Mouse (Mus musculus): ENCODE results near the gene Fam89b. TPM values are rescaled to one million over a fixed set of nuclear protein-coding genes. Genes with fewer than 3 reads are reported as not detected.

Fam89b gene
- polyA plus RNA-seq, 1 experiment from 2014 or later, result 85.8 TPM

DNA sequence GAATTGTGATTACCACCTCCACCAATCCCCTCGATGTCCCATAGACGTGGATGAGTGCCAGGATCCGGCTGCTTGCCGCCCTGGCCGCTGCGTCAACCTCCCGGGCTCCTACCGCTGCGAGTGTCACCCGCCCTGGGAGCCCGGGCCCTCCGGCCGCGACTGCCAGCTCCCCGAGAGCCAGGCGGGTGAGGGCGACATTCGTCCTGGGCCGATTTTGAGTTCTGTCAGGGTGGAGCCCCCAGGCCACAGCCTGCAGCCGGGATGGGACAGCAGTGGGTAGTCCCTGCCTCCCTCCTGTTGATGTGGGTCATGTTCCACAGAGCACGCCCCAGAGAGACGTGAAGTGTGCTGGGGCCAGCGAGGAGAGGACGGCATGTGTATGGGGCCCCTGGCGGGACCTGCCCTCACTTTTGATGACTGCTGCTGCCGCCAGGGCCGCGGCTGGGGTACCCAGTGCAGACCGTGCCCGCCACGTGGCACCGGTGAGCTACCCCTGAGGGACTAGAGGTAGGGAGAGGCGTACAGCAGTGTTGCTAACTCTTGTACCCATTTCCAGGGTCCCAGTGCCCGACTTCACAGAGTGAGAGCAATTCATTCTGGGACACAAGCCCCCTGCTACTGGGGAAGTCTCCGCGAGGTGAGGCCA is 27.7 kb upstream of the Fam89b start:
- 0 out of 2 replicates have a peak overlapping the region, but pooled peaks have one; percentile 16 for H3K9ac ChIP-seq (ENCODE audit: low read length)
- ATAC-seq (replicated peaks; ENCODE audit: low FRiP score, low TSS enrichment, low read depth) (no peak; the same call in 1 of the 2 replicates), DNase-seq (ENCODE audit: low spot score) (peak; percentile 59)
- no peaks in the 10 kb centered on the region for H3K9me3 ChIP-seq (ENCODE audit: control insufficient read depth, low read length)
- peaks cover 28% of the 10 kb centered on the region for H3K27me3 ChIP-seq (replicated peaks; ENCODE audit: control insufficient read depth, insufficient read depth, low read length)
- peaks cover 64% of the 10 kb centered on the region for H3K36me3 ChIP-seq (ENCODE audit: control insufficient read depth, insufficient read depth, low read length)
- peak overlapping the region; percentile 28 for H3K4me2 ChIP-seq (ENCODE audit: low read length)
- H3K4me3 ChIP-seq (ENCODE audit: low read depth, low read length), result no peak overlapping the region; the same call in 1 of the 2 replicates
- H3K4me1 ChIP-seq (replicated peaks; ENCODE audit: control insufficient read depth, insufficient read depth, low read length), result peaks cover 7% of the 10 kb centered on the region; the same call in 1 of the 2 replicates
- H3K27ac ChIP-seq (ENCODE audit: low read depth), result no peak overlapping the region
- WGBS, result 28% methylated on average over 36 of the region's 36 CpGs

DNA sequence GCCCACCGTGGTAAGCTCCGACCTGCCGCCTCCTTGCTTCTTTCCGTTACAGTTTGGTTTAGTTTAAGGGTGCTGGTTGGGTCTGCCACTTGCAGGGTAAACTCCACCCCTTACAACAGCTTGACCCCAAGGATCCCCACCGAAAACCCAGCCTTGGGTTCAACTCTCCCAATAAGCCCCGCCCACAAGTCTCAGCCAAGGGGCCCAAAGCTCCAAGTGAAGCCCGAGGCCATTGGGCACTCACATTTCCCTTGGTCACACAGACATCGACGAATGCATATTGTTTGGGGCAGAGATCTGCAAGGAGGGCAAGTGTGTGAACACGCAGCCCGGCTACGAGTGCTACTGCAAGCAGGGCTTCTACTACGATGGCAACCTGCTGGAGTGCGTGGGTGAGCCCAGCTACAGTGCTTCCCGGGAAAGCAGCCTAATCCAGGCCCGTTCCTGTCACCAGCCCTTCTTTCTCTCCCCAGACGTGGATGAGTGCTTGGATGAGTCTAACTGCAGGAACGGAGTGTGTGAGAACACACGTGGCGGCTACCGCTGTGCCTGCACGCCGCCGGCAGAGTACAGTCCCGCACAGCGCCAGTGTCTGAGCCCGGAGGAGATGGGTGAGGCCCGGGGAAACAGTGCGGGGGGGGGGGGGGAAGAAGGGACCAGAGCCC is 27.0 kb upstream of the Fam89b start:
- peaks cover 10% of the 10 kb centered on the region for H3K4me1 ChIP-seq (replicated peaks; ENCODE audit: control insufficient read depth, insufficient read depth, low read length)
- H3K27me3 ChIP-seq (replicated peaks; ENCODE audit: control insufficient read depth, insufficient read depth, low read length), result peaks cover 29% of the 10 kb centered on the region
- 20% methylated on average over 28 of the region's 29 CpGs for WGBS
- H3K9me3 ChIP-seq (ENCODE audit: control insufficient read depth, low read length), result no peaks in the 10 kb centered on the region
- H3K4me3 ChIP-seq (ENCODE audit: low read depth, low read length), result no peak overlapping the region; the same call in 1 of the 2 replicates
- H3K9ac ChIP-seq (ENCODE audit: low read length), result 0 out of 2 replicates have a peak overlapping the region, but pooled peaks have one; percentile 13
- peak overlapping the region; percentile 28 for H3K4me2 ChIP-seq (ENCODE audit: low read length)
- DNase-seq (ENCODE audit: low spot score) (peak; percentile 69), ATAC-seq (replicated peaks; ENCODE audit: low FRiP score, low TSS enrichment, low read depth) (peak; percentile 59; the same call in 1 of the 2 replicates)
- no peak overlapping the region for H3K27ac ChIP-seq (ENCODE audit: low read depth)
- H3K36me3 ChIP-seq (ENCODE audit: control insufficient read depth, insufficient read depth, low read length), result peaks cover 57% of the 10 kb centered on the region

DNA sequence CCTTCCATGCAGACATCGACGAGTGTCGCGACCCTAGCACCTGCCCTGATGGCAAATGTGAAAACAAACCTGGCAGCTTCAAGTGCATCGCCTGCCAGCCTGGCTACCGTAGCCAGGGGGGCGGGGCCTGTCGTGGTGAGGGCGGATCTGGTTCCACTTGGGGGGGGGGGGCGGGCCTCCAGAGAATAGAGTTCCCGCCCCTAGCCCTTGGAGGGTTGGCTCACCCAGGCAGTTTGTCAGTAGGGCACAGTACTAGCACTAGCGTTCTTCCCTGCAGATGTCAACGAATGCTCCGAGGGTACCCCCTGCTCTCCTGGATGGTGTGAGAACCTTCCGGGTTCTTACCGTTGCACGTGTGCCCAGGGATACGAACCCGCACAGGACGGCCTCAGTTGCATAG is 22.3 kb upstream of the Fam89b start:
- Histone ChIP-seq H3K4me2 (ENCODE audit: low read length) (no peak overlapping the region), H3K36me3 (ENCODE audit: control insufficient read depth, insufficient read depth, low read length) (peaks cover 15% of the 10 kb centered on the region), H3K9me3 (ENCODE audit: control insufficient read depth, low read length) (no peaks in the 10 kb centered on the region), H3K4me1 (replicated peaks; ENCODE audit: control insufficient read depth, insufficient read depth, low read length) (peaks cover 3% of the 10 kb centered on the region; the same call in 1 of the 2 replicates), H3K9ac (ENCODE audit: low read length) (no peak overlapping the region), H3K27ac (ENCODE audit: low read depth) (no peak overlapping the region), H3K27me3 (replicated peaks; ENCODE audit: control insufficient read depth, insufficient read depth, low read length) (peaks cover 36% of the 10 kb centered on the region), H3K4me3 (ENCODE audit: low read depth, low read length) (no peak overlapping the region)
- WGBS, result 16% methylated on average over 20 of the region's 20 CpGs
- DNase-seq (ENCODE audit: low spot score) (no peak), ATAC-seq (replicated peaks; ENCODE audit: low FRiP score, low TSS enrichment, low read depth) (no peak)

DNA sequence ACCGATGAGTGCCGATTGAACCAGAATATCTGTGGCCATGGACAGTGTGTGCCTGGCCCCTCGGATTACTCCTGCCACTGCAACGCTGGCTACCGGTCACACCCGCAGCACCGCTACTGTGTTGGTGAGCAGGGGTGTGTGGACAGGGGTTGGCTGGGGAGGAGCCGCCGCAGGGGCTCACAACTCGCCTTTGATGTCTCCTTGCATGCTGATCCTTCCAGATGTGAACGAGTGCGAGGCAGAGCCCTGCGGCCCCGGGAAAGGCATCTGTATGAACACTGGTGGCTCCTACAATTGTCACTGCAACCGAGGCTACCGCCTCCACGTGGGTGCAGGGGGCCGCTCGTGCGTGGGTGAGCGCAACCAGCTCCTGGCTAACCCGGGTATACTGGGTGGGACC is 21.5 kb upstream of the Fam89b start:
- H3K4me2 ChIP-seq (ENCODE audit: low read length), result no peak overlapping the region
- H3K9ac ChIP-seq (ENCODE audit: low read length), result no peak overlapping the region
- peaks cover 15% of the 10 kb centered on the region for H3K36me3 ChIP-seq (ENCODE audit: control insufficient read depth, insufficient read depth, low read length)
- DNase-seq (ENCODE audit: low spot score) (no peak), ATAC-seq (replicated peaks; ENCODE audit: low FRiP score, low TSS enrichment, low read depth) (no peak)
- no peak overlapping the region for H3K27ac ChIP-seq (ENCODE audit: low read depth)
- H3K9me3 ChIP-seq (ENCODE audit: control insufficient read depth, low read length), result no peaks in the 10 kb centered on the region
- H3K27me3 ChIP-seq (replicated peaks; ENCODE audit: control insufficient read depth, insufficient read depth, low read length), result peaks cover 31% of the 10 kb centered on the region
- 22% methylated on average over 22 of the region's 22 CpGs for WGBS
- H3K4me3 ChIP-seq (ENCODE audit: low read depth, low read length), result no peak overlapping the region
- H3K4me1 ChIP-seq (replicated peaks; ENCODE audit: control insufficient read depth, insufficient read depth, low read length), result peaks cover 8% of the 10 kb centered on the region

DNA sequence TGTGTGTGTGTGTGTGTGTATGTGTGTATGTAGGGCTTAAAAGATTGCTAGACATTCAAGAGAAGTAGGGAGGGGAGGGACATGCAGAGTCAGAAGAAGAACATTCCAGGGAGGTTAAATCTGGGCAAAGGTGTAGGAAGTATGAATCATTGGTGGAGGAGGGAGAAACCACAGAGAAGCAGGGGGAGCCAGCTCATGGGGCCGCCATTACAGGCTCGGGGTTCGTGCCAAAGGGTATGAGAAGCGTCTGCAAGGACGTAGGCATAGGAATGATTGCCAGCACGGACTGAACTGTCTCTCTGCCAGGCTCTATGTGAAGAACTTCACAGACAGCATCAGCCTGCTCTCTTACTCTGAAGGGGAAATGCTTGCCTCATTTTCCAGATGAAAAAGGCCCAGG is 20.0 kb upstream of the Fam89b start:
- Histone ChIP-seq H3K4me1 (replicated peaks; ENCODE audit: control insufficient read depth, insufficient read depth, low read length) (peaks cover 13% of the 10 kb centered on the region), H3K27ac (ENCODE audit: low read depth) (no peak overlapping the region), H3K9me3 (ENCODE audit: control insufficient read depth, low read length) (no peaks in the 10 kb centered on the region), H3K4me2 (ENCODE audit: low read length) (no peak overlapping the region), H3K9ac (ENCODE audit: low read length) (no peak overlapping the region), H3K4me3 (ENCODE audit: low read depth, low read length) (no peak overlapping the region), H3K27me3 (replicated peaks; ENCODE audit: control insufficient read depth, insufficient read depth, low read length) (peaks cover 24% of the 10 kb centered on the region), H3K36me3 (ENCODE audit: control insufficient read depth, insufficient read depth, low read length) (peaks cover 15% of the 10 kb centered on the region)
- ATAC-seq (replicated peaks; ENCODE audit: low FRiP score, low TSS enrichment, low read depth), result no peak
- WGBS, result 84% methylated on average over 6 of the region's 6 CpGs
- DNase-seq (ENCODE audit: low spot score), result no peak

DNA sequence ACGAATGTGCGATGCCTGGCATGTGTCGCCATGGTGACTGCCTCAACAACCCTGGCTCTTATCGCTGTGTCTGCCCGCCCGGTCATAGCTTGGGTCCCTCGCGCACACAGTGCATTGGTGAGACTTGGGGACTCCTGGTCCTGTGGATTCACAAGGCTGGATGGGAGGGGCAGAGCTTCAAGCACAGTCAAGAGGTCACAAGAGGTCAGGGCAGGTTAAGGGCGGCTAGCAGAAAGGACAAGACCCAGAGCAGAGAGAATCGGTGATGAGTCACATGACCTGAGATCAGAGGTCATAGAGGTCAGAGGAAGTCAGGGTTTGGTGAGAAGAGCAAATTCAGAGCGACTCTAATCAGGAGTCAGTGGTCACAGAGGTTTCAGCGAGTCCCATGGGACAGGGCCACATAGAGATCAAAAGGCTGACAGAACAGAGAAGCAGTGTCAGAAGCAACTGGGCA is 17.5 kb upstream of the Fam89b start:
- H3K4me2 ChIP-seq (ENCODE audit: low read length), result no peak overlapping the region
- H3K4me3 ChIP-seq (ENCODE audit: low read depth, low read length), result no peak overlapping the region
- peaks cover 20% of the 10 kb centered on the region for H3K4me1 ChIP-seq (replicated peaks; ENCODE audit: control insufficient read depth, insufficient read depth, low read length)
- H3K9ac ChIP-seq (ENCODE audit: low read length), result no peak overlapping the region
- H3K27ac ChIP-seq (ENCODE audit: low read depth), result no peak overlapping the region
- 29% methylated on average over 12 of the region's 12 CpGs for WGBS
- H3K36me3 ChIP-seq (ENCODE audit: control insufficient read depth, insufficient read depth, low read length), result peaks cover 3% of the 10 kb centered on the region; the same call in 1 of the 2 replicates
- DNase-seq (ENCODE audit: low spot score) (no peak), ATAC-seq (replicated peaks; ENCODE audit: low FRiP score, low TSS enrichment, low read depth) (no peak)
- peaks cover 21% of the 10 kb centered on the region for H3K27me3 ChIP-seq (replicated peaks; ENCODE audit: control insufficient read depth, insufficient read depth, low read length)
- H3K9me3 ChIP-seq (ENCODE audit: control insufficient read depth, low read length), result no peaks in the 10 kb centered on the region

DNA sequence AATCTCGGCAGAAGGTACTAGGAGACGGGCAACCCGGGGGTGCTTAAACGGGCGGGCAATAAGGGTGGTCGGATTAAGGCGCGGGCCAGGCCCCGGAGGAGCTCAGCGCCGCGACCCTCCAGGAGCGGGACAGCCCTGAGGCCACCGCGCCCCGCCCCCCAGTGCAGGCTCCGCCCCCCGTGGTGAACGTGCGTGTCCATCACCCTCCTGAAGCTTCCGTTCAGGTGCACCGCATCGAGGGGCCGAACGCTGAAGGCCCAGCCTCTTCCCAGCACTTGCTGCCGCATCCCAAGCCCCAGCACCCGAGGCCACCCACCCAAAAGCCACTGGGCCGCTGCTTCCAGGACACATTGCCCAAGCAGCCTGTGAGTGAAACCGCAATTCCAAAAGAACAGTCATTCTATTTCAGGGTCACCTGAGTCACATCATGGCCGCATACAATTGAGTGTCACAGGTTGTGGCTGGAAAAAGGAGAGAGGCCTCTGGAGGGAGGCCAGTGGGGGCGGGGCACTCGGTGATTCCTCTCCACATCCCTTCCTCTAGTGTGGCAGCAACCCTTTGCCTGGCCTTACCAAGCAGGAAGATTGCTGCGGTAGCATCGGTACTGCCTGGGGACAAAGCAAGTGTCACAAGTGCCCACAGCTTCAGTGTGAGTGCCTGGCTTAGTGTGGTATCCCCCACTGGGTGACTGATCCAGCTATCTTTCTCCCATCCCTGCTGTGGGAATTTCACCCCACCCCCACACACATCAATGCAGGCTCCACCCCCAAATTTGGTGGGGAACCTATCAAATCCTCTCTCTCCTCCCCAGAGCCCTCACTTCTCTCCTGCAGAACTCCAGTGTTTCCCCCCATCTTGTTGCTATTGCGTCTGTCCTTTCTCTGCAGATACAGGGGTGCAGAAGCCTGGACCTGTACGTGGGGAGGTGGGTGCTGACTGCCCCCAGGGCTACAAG is 16.6 kb upstream of the Fam89b start:
- 6% methylated on average over 36 of the region's 36 CpGs for WGBS
- Histone ChIP-seq H3K4me3 (ENCODE audit: low read depth, low read length) (peak overlapping the region; percentile 14; the same call in 1 of the 2 replicates), H3K9me3 (ENCODE audit: control insufficient read depth, low read length) (no peaks in the 10 kb centered on the region), H3K4me2 (ENCODE audit: low read length) (peak overlapping the region; percentile 55), H3K9ac (ENCODE audit: low read length) (no peak overlapping the region), H3K27ac (ENCODE audit: low read depth) (no peak overlapping the region), H3K4me1 (replicated peaks; ENCODE audit: control insufficient read depth, insufficient read depth, low read length) (peaks cover 23% of the 10 kb centered on the region), H3K36me3 (ENCODE audit: control insufficient read depth, insufficient read depth, low read length) (no peaks in the 10 kb centered on the region), H3K27me3 (replicated peaks; ENCODE audit: control insufficient read depth, insufficient read depth, low read length) (peaks cover 16% of the 10 kb centered on the region)
- DNase-seq (ENCODE audit: low spot score) (no peak), ATAC-seq (replicated peaks; ENCODE audit: low FRiP score, low TSS enrichment, low read depth) (0 out of 2 replicates have a peak, but pooled peaks have one; percentile 31)

DNA sequence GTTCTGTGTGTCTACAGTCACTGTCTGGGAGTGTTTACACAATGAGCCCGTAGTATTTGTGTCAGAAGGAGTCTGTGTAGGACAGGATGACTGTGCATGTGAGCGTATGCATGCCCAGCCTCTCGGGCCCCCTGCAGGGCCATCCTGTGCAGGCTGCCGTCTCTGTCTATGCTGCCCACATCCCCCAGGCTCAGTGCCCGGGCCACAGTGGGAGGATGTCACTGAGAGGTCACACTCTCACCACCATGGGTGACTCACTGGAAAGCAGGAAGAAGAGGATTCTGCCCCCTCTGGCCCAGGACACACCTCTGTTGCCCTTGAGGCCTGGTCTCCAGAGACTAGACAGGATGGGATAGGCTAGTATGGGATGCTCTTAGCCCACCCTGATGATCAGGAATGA is 14.1 kb upstream of the Fam89b start:
- Histone ChIP-seq H3K9me3 (ENCODE audit: control insufficient read depth, low read length) (no peaks in the 10 kb centered on the region), H3K27ac (ENCODE audit: low read depth) (no peak overlapping the region), H3K36me3 (ENCODE audit: control insufficient read depth, insufficient read depth, low read length) (no peaks in the 10 kb centered on the region), H3K9ac (ENCODE audit: low read length) (no peak overlapping the region), H3K27me3 (replicated peaks; ENCODE audit: control insufficient read depth, insufficient read depth, low read length) (no peaks in the 10 kb centered on the region), H3K4me2 (ENCODE audit: low read length) (peak overlapping the region; percentile 89), H3K4me1 (replicated peaks; ENCODE audit: control insufficient read depth, insufficient read depth, low read length) (peaks cover 28% of the 10 kb centered on the region), H3K4me3 (ENCODE audit: low read depth, low read length) (no peak overlapping the region)
- ATAC-seq (replicated peaks; ENCODE audit: low FRiP score, low TSS enrichment, low read depth) (no peak), DNase-seq (ENCODE audit: low spot score) (no peak)
- 44% methylated on average over 5 of the region's 5 CpGs for WGBS
